Mouse (Mus musculus) urinary bladder, adult 18-20 months (tissue): ENCODE measurements at regions not wholly inside any gene's neighbourhood (a gene's known extent, or its start where the extent isn't known, plus 50 kb on each side); places are given as distances from the start of the nearest gene placed in this dataset.

Experiments
- DNase-seq, 2 experiments: peaks; one replicate each; pipeline ENCODE4 v3.0.0; 2022; ENCODE audit warnings: low spot score in 2 of 2, mixed read lengths in 2 of 2

GRCm38 (mm10) chr4:124446615-124447014 is 164.0 kb downstream of the 3100002H09Rik start:
- peak; percentile 29 to 39 for DNase-seq

DNA sequence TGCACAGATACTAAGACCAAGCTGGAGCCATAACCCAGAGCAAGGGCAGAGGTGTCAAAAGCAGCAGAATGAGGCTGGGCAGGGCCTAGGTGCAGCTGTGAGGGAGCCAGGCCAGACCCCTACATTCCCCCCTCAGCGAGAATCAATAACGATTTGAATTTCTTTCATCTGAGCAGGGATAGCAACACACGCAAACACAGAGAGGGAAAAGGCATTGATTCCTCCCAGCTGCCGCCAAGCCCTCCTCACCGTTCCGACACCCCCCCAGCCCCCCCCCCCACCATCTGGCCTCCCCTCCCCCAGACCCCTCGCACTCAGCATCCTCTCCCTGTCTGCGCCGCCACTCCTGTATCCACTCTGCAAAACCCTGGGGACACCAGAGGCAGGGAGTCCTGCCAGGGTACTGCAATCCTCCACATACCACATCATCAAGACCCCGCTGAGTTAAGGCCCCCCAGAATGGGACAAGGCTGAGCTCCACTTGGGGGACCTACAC is 166.9 kb downstream of the 3100002H09Rik start:
- DNase-seq: no peak

- no peak for DNase-seq
Measured at GRCm38 (mm10) chr4:124443130-124443503, 167.5 kb downstream of the 3100002H09Rik start.

GRCm38 (mm10) chr4:124442491-124443129 is 168.0 kb downstream of the 3100002H09Rik start:
- no peak for DNase-seq

DNA sequence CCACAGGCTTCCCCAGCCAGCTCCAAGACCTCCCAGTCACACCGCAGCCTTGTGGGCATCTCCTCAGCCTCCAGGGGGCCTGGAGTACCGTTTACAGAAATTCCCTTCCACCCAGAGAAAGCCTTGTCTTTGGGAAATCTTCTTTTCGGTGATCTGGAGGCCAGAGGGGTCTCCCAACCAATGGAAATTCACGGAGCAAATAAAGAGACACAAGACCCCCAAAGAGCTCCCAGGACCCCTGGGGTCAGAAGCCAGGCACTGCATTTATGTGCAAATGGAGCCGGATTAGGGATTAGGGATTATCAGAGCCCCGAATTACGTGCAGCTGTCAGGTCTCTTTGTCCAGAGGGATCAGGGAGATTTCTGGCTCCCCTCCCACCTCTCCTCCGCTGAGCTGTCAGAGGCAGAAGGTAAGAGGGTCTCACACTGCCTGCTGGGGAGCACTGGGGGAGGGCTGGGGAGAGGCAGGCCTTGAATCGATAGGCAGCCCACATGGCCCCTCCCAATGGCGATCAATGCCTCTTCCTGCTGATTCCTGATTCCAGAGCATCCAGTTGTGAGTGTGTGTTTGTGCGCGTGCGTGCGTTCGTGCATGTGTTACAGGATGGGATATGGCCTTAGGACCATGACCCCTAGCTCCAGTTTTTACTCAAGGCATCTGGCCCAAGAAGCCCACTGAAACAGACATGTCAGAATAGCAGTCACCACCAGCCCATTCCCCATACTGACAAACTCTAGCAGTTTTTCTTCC is 168.7 kb downstream of the 3100002H09Rik start:
- no peak for DNase-seq

- DNase-seq: no peak
Measured at GRCm38 (mm10) chr4:124435040-124435434, 175.6 kb downstream of the 3100002H09Rik start.

DNA sequence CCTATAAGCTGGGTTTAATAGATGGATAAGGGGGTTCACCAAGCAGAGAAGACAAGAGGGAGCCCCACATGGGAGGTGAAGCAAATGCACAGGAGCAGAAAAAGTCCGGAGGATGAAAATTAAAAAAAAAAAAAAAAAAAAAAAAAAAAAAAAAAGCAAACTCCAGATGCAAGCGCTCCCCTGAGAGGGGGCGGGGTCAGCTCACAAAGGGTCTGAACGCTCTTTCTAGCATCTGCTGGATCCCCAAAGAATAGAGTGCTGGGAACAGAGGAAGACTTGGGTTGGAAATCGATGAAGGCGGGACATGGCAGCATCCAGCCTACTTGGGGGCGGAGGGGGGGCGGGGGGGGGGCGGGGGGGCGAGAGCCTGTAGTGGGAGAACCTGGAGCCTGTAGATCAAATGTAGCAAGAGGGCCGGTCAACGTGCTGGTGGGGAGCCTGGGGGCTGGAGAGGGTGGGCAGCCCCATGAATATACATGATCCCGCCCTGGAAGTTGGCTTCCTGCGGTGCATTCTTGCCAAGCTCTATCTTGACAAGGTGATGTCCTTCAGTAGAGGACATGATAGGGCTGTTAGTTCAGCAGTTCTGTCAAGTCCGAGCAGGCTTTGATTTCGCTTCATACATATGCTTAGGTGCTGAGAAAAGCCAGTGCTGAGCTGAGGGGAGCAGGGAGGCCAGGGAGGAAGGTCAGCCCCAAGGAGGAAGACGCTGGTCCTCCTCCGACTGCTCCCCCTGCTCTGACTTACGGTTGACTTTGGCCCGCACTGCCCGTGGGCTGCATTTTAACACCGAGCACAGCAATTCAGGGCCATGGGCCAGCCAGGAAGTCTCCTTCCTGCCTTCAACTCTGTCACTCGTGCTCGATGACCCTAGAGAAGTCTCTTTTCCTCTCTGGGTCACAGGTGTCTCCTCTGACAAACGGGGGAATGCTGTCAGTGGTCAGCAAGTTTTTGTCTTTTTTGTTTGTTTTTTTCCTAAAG is 176.3 kb downstream of the 3100002H09Rik start:
- no peak for DNase-seq

DNA sequence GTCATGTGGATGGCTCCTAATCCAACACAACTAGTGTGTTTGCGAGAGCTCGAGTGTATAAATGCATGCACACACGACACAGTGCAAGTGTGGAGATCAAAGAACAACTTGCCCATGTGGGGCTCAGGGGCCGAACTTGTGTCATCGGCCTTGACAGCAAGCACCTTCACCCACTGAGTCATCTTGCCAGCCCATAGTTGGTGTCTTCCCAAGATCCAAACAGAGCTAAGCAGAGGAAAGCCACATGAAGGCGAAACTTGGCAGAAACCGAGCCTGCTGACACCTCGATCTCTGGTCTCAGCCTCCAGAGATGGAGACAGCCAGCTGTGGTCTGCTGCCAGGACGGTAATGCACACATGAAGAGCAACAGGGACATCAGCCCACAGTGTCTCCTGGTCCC is 177.1 kb downstream of the 3100002H09Rik start:
- no peak for DNase-seq

GRCm38 (mm10) chr4:124431193-124431592 is 179.4 kb downstream of the 3100002H09Rik start:
- peak; percentile 10 to 26 for DNase-seq

- no peak for DNase-seq
Measured at GRCm38 (mm10) chr4:124428844-124429243, 181.8 kb downstream of the 3100002H09Rik start.

DNA sequence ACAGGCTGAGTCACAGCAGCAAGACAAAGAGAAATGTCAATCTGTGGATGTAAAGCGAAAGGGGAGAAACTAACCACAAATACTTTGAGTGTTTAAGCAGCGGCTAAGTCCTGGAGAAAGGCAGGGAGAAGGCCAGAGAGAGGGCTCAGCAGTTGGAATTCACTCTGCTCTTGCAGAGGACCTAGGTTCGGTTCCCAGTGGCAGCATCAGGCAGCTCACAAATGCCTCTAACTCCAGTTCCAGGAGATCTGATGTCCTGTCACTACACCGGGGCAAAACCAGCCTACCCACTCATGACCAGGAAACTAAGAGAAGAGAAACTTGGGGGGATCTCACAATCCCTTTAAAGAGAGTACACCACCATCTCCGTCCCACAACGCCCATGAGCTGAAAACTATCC is 188.2 kb downstream of the 3100002H09Rik start:
- DNase-seq: no peak

GRCm38 (mm10) chr4:124418431-124418830 is 192.2 kb downstream of the 3100002H09Rik start:
- DNase-seq: no peak

GRCm38 (mm10) chr4:124417176-124417575 is 193.4 kb downstream of the 3100002H09Rik start:
- no peak for DNase-seq

GRCm38 (mm10) chr4:124416266-124416665 is 194.3 kb downstream of the 3100002H09Rik start:
- DNase-seq: no peak

DNA sequence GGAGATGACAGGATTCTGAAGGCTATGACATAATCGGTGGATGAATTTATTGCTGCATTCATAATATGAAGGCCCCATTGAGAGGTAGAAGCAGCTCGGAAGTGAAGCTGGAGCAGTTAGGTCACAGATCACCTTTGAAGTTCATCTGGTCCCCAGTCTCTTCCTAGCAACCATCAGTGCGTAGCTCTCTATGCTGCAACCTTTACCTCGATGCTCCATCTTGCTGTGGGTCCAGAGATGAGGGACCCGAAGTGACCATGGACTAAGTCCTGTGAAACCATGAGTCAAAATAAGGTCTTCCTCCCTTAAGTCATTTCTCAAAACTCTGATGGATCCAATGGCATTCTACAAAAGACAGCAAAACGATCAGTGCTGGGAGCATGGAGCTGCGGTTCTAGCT is 196.2 kb downstream of the 3100002H09Rik start:
- no peak for DNase-seq

GRCm38 (mm10) chr4:124409279-124409678 is 201.3 kb downstream of the 3100002H09Rik start:
- DNase-seq: no peak

GRCm38 (mm10) chr4:124402075-124402474 is 208.5 kb downstream of the 3100002H09Rik start:
- no peak for DNase-seq

DNA sequence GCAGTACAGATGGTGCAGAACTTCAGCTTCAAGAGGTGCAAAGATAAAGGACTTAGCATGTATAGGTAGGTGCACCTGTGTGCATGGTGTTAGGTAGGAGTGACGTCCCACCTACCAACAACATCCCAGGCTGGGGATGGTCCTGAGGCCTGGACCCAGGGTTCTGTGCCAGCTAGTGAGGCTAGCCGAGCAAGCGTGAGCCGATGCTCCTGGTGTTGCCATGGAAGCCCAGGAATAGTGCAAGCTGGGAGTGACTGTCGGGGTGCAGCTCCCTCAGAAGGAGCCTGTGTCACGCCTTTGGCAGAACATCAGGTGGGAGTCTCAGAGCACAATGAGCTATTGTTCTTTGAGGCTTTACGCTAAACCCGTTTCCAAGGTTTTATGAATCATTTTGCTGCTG is 209.9 kb downstream of the 3100002H09Rik start:
- no peak for DNase-seq

- no peak for DNase-seq
Measured at GRCm38 (mm10) chr4:124400136-124400675, 210.4 kb downstream of the 3100002H09Rik start.

DNA sequence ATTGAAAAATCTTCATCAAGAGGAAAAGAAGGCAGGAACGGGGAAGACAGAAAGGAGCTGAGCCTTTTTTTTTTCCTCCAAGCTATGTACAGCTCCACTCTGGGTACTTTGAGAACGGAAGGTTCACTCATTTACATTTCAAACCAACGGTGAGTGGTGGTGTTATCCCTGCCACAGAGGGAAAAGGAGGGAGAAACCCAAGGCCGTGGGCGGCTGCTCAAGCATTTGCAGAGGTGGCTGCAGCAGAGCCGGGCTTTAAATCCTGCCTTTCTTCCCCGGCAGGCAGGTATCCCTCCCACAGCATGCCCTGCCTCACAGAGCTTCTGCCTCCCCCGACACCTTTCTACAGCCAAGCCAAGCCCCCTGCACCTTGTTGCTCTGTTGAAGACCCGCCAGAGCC is 212.2 kb downstream of the 3100002H09Rik start:
- no peak for DNase-seq

- no peak for DNase-seq
Measured at GRCm38 (mm10) chr4:124396566-124397283, 213.9 kb downstream of the 3100002H09Rik start.
